Comparison of ENCODE assay signal across 8 mouse cellular contexts in the genomic region with DNA sequence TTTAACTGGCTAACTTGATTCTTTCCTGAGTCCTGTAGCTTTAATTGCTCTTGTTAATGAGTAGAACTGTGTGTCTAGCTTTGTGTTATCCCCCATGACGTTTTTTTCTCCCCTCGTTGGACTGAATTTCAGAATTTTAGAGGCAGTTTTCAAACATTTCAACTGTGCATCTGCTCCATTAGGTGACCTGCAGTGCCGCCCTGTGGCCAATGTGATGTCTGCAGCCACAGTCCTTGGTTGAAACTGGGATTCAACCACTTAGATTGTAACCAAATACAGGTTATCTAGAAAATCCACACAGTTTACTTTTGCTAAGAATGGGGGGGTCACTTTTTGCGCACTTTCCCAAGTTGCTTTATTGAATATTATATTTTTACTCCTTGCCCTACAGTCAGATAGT.
DNase-seq lines count a peak whose midpoint lies in the region; ATAC-seq lines count a peak whose summit lies in the region.

No protein-coding gene starts in this region.

- no peak for ATAC-seq in erythroblast, adult 5-6 weeks (replicated peaks; ENCODE audit: low FRiP score, poor library complexity, severe bottlenecking)

- DNase-seq in CD4-positive helper T cell, adult 2 months (ENCODE audit: low read depth, low spot score): peak; percentile 61
- DNase-seq in MEL-GATA-1-ER (ENCODE audit: extremely low read depth, low read depth): peak; percentile 25
- DNase-seq in cerebellum, adult 9-11 months: peak; percentile 71
- DNase-seq in frontal cortex, postnatal 36 days (ENCODE audit: low spot score in 2 of 2): peak; percentile 83 to 90
- DNase-seq in layer of hippocampus, adult 11-12 months (ENCODE audit: low spot score): peak; percentile 83
- peak; percentile 87 for DNase-seq in lung, postnatal 10 days
- DNase-seq in right cerebral cortex, postnatal 25 days: peak; percentile 75

Comparison
In these comparisons a context has a peak if more than half of its experiments do, and no peak if none do; other contexts are left out.
1. DNase-seq: peak in every context shown above with its lines; median percentile 87 in lung, postnatal 10 days; 86 in frontal cortex, postnatal 36 days; 83 in layer of hippocampus, adult 11-12 months; 75 in right cerebral cortex, postnatal 25 days; 71 in cerebellum, adult 9-11 months; 61 in CD4-positive helper T cell, adult 2 months; 25 in MEL-GATA-1-ER.